Mouse (Mus musculus): ENCODE measurements around the gene Wipf3. TPM values are rescaled to one million over a fixed set of nuclear protein-coding genes. Genes with fewer than 3 reads are reported as not detected.

Gene Wipf3
- polyA plus RNA-seq, 1 experiment: 0.37 TPM

GRCm38 (mm10) chr6:54535485-54535884 lies 106.1 kb downstream of the Wipf3 start:
- Histone ChIP-seq H3K4me3 (replicated peaks; ENCODE audit: control insufficient read depth, low read depth, low read length) (no peak overlapping the region), H3K27ac (ENCODE audit: control insufficient read depth, insufficient read depth, low read depth, low read length, poor library complexity) (no peak overlapping the region), H3K4me1 (ENCODE audit: control insufficient read depth, insufficient read depth, low read length) (no peaks in the 10 kb centered on the region)
- TF ChIP-seq CTCF (IDR thresholded peaks at IDR 0.05; ENCODE audit: control insufficient read depth, insufficient read depth, low read length): no peak
- WGBS: 25% methylated on average over 4 of the region's 4 CpGs

DNA sequence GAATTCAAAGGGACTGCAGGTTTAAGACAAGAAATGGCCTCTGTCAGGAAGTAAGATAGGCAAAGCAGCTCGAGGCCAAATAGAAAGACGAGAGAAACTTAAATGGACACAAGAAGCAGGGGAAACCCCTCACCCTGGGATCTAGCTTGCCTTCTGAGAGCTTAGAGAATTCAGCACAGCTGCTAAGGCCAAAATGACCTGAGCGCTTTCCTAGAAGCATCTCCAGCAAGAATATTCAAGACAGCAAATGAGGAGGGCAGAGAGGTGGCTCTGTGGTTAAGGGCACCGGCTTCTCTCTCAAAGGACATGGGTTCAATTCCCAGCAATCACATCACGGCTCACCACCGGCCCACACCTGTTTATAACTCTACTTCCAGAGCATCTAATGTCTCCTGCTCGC lies 107.7 kb downstream of the Wipf3 start:
- TF ChIP-seq POLR2A (IDR thresholded peaks at IDR 0.05; ENCODE audit: borderline replicate concordance, control insufficient read depth, low read depth, low read length) (no peak), CTCF (IDR thresholded peaks at IDR 0.05; ENCODE audit: control insufficient read depth, insufficient read depth, low read length) (no peak)
- Histone ChIP-seq H3K4me1 (ENCODE audit: control insufficient read depth, insufficient read depth, low read length) (no peaks in the 10 kb centered on the region), H3K27ac (ENCODE audit: control insufficient read depth, insufficient read depth, low read depth, low read length, poor library complexity) (no peak overlapping the region), H3K4me3 (replicated peaks; ENCODE audit: control insufficient read depth, low read depth, low read length) (no peak overlapping the region)
- WGBS: 76% methylated on average over 7 of the region's 7 CpGs

DNA sequence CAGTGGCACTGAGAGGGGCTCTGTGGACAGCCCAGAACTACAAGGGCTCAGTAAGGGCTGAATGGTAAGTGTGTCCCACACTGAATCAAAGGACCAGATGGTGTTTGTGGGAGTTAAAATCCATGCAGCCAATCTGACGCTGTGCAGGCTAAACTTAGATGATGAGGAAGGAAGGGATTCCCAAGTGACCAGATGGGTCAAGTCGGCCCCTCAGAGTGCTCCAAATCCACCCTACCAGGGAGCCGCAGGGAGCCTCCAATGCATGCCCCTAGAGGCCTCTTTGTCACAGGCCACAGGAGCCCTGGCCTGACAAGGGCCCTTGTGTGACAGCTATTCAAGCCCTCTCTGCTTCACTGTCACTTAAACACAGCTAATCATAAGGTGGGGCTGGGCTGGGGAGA lies 109.4 kb downstream of the Wipf3 start:
- no peak overlapping the region for H3K27ac ChIP-seq (ENCODE audit: control insufficient read depth, insufficient read depth, low read depth, low read length, poor library complexity)
- H3K4me1 ChIP-seq (ENCODE audit: control insufficient read depth, insufficient read depth, low read length): no peaks in the 10 kb centered on the region
- no peak for TF ChIP-seq POLR2A (IDR thresholded peaks at IDR 0.05; ENCODE audit: borderline replicate concordance, control insufficient read depth, low read depth, low read length)
- no peak for TF ChIP-seq CTCF (IDR thresholded peaks at IDR 0.05; ENCODE audit: control insufficient read depth, insufficient read depth, low read length)
- WGBS: 75% methylated on average over 3 of the region's 3 CpGs
- H3K4me3 ChIP-seq (replicated peaks; ENCODE audit: control insufficient read depth, low read depth, low read length): no peak overlapping the region

GRCm38 (mm10) chr6:54539396-54539795 lies 110.0 kb downstream of the Wipf3 start:
- Histone ChIP-seq H3K27ac (ENCODE audit: control insufficient read depth, insufficient read depth, low read depth, low read length, poor library complexity) (no peak overlapping the region), H3K4me3 (replicated peaks; ENCODE audit: control insufficient read depth, low read depth, low read length) (no peak overlapping the region), H3K4me1 (ENCODE audit: control insufficient read depth, insufficient read depth, low read length) (no peaks in the 10 kb centered on the region)
- WGBS: 89% methylated on average over 7 of the region's 7 CpGs
- TF ChIP-seq CTCF (IDR thresholded peaks at IDR 0.05; ENCODE audit: control insufficient read depth, insufficient read depth, low read length): no peak
- no peak for TF ChIP-seq POLR2A (IDR thresholded peaks at IDR 0.05; ENCODE audit: borderline replicate concordance, control insufficient read depth, low read depth, low read length)

DNA sequence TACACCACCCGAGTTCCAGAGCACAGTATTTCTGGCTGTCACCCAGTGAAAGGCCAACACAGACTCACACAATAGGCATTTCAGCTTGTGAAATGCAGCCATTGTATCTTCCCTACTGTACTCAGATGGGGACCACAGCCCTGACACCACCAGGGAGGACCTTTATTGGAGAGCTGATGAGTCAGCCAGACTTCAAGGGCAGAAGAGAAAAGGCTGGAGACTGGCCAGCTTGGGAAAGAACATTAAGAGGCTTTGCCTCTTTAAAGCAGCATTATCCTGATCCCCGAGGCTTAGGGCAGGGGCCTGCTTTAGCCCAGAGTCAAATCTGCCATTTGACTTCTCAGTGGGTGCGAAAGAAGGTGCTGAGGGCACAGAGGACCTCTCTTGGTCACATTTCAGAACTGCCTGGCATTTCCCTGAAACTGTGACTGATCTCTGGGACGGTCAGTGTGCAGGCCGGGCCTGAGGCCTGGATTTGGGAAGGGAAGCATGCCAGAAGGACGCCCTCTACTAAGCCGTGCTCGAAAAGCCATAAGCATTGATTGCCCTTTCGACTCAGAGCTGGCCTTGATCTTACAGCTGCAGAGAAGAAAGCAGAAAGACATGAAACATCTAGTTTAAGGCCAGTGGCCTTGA lies 111.0 kb downstream of the Wipf3 start:
- WGBS: 73% methylated on average over 9 of the region's 9 CpGs
- H3K27ac ChIP-seq (ENCODE audit: control insufficient read depth, insufficient read depth, low read depth, low read length, poor library complexity): no peak overlapping the region
- H3K4me3 ChIP-seq (replicated peaks; ENCODE audit: control insufficient read depth, low read depth, low read length): no peak overlapping the region
- TF ChIP-seq CTCF (IDR thresholded peaks at IDR 0.05; ENCODE audit: control insufficient read depth, insufficient read depth, low read length) (no peak), POLR2A (IDR thresholded peaks at IDR 0.05; ENCODE audit: borderline replicate concordance, control insufficient read depth, low read depth, low read length) (no peak)
- no peaks in the 10 kb centered on the region for H3K4me1 ChIP-seq (ENCODE audit: control insufficient read depth, insufficient read depth, low read length)

DNA sequence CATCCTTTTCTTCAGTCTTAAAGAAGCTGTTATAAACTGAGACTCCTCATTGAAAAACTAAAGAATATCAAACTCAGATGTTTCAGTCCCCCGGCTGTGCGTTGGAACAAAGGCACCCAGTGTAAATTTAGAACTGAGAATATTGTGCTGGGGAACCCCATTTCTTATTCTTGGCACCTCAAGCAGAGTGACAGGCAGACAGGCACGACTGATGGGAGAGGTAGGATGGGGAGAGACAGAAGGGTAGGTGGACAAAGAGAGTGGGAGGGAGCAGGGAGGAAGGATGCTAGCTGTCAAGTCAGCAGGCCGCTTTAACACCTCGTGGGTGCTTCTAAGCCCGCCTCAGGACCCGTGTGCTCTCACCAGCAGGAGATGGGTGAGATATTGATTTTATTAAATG lies 113.4 kb downstream of the Wipf3 start:
- no peak overlapping the region for H3K4me3 ChIP-seq (replicated peaks; ENCODE audit: control insufficient read depth, low read depth, low read length)
- no peak overlapping the region for H3K27ac ChIP-seq (ENCODE audit: control insufficient read depth, insufficient read depth, low read depth, low read length, poor library complexity)
- TF ChIP-seq POLR2A (IDR thresholded peaks at IDR 0.05; ENCODE audit: borderline replicate concordance, control insufficient read depth, low read depth, low read length) (no peak), CTCF (IDR thresholded peaks at IDR 0.05; ENCODE audit: control insufficient read depth, insufficient read depth, low read length) (no peak)
- H3K4me1 ChIP-seq (ENCODE audit: control insufficient read depth, insufficient read depth, low read length): no peaks in the 10 kb centered on the region
- 85% methylated on average over 7 of the region's 7 CpGs for WGBS

DNA sequence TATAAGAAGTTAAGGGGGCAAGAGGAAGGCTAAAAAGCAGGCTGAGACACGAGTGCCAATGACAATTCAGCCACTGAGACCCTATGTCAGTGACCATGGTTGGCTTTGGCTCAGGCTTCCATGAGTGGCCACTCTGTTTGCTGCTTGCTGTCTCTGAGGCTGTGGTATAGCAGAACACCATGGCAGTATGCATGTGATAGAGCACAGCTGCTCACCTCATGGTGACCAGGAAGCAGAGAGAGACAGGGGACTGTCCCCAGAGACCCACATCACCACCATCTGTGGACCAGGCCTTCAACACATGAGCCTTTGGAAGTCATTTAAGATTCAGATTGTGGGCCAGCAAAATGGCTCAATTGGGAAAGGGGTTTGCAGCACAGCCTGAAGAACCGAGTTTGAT lies 114.2 kb downstream of the Wipf3 start:
- WGBS: 74% methylated on average over 2 of the region's 2 CpGs
- TF ChIP-seq POLR2A (IDR thresholded peaks at IDR 0.05; ENCODE audit: borderline replicate concordance, control insufficient read depth, low read depth, low read length) (no peak), CTCF (IDR thresholded peaks at IDR 0.05; ENCODE audit: control insufficient read depth, insufficient read depth, low read length) (no peak)
- no peak overlapping the region for H3K27ac ChIP-seq (ENCODE audit: control insufficient read depth, insufficient read depth, low read depth, low read length, poor library complexity)
- H3K4me1 ChIP-seq (ENCODE audit: control insufficient read depth, insufficient read depth, low read length): no peaks in the 10 kb centered on the region
- H3K4me3 ChIP-seq (replicated peaks; ENCODE audit: control insufficient read depth, low read depth, low read length): no peak overlapping the region

GRCm38 (mm10) chr6:54548314-54549019 lies 119.1 kb downstream of the Wipf3 start:
- no peak overlapping the region for H3K27ac ChIP-seq (ENCODE audit: control insufficient read depth, insufficient read depth, low read depth, low read length, poor library complexity)
- TF ChIP-seq CTCF (IDR thresholded peaks at IDR 0.05; ENCODE audit: control insufficient read depth, insufficient read depth, low read length): no peak
- TF ChIP-seq POLR2A (IDR thresholded peaks at IDR 0.05; ENCODE audit: borderline replicate concordance, control insufficient read depth, low read depth, low read length): no peak
- no peaks in the 10 kb centered on the region for H3K4me1 ChIP-seq (ENCODE audit: control insufficient read depth, insufficient read depth, low read length)
- H3K4me3 ChIP-seq (replicated peaks; ENCODE audit: control insufficient read depth, low read depth, low read length): no peak overlapping the region
- 62% methylated on average over 13 of the region's 13 CpGs for WGBS

All from bone marrow, adult 2 months (tissue).